Mouse (Mus musculus) thymus, adult 2 months (tissue): Measurements from ENCODE around the gene Nmnat2.

Experiments
- CTCF ChIP-seq: fragments of 200-500 bp; IDR thresholded peaks from 2 replicates; pipeline ENCODE4 v1.5.1; 2012; ENCODE audit warnings: mild to moderate bottlenecking, control low read depth, low read length, moderate library complexity, borderline replicate concordance; ENCODE audit not compliant: control insufficient read depth, poor library complexity, insufficient read depth; ENCODE audit errors: extremely low read depth
- POLR2A ChIP-seq: fragments of 200-500 bp; IDR thresholded peaks from 2 replicates; pipeline ENCODE4 v1.6.1; 2012; ENCODE audit warnings: mild to moderate bottlenecking, low read length, control low read depth, moderate library complexity; ENCODE audit not compliant: control insufficient read depth, poor library complexity, insufficient read depth; ENCODE audit errors: extremely low read depth

- no peak for TF ChIP-seq POLR2A
- TF ChIP-seq CTCF, result no peak
Measured at GRCm38 (mm10) chr1:152917626-152918025, 37.2 kb upstream of the Nmnat2 start.
